Mouse (Mus musculus) T-helper 17 cell (primary cell): ENCODE data around the gene Chrm3.
"Not testable (repeated sequence)": the region's sequence is repeated elsewhere in the genome, so short reads cannot be mapped to it uniquely, and the experiment has no call there.

Experiments
- in situ Hi-C, 2 experiments: fragments of 300-600 bp; cut with MboI, MseI; formaldehyde crosslinking; loops; 1 replicate in 1 of 2; 2 replicates in 1 of 2; pipeline ENCODE4 v1.15.1; 2025; ENCODE audit warnings: high pct_unique_total_duplicates in 2 of 2

The Chrm3 gene

GRCm38 (mm10) chr13:10360777-10361176 is at the start of gene Chrm3:
Gene Chrm3 (minus strand): TSS chr13:10360847.
- in situ Hi-C loops = no loop called here

GRCm38 (mm10) chr13:10394364-10394763 is 33.7 kb upstream of the Chrm3 start:
- in situ Hi-C loops = no loop called here

GRCm38 (mm10) chr13:10375487-10375886 is 14.8 kb upstream of the Chrm3 start:
- in situ Hi-C loops = not testable (repeated sequence)

- in situ Hi-C loops = no loop called here
Measured at GRCm38 (mm10) chr13:10360199-10360694, 400 bp downstream of the Chrm3 start.

- in situ Hi-C loops = no loop called here
Measured at GRCm38 (mm10) chr13:10359516-10360198, 990 bp downstream of the Chrm3 start.

- in situ Hi-C loops = no loop called here
Measured at GRCm38 (mm10) chr13:10355796-10356195, 4.9 kb downstream of the Chrm3 start.

GRCm38 (mm10) chr13:10354885-10355575 is 5.6 kb downstream of the Chrm3 start:
- in situ Hi-C loops = no loop called here

- in situ Hi-C loops = no loop called here
Measured at GRCm38 (mm10) chr13:10352141-10352540, 8.5 kb downstream of the Chrm3 start.

GRCm38 (mm10) chr13:10344362-10344761 is 16.3 kb downstream of the Chrm3 start:
- in situ Hi-C loops = loop anchor here in 1 of 2 experiments (10.0 kb wide), 1 partner anchor 470 kb away; no protein-coding TSS in a partner anchor

GRCm38 (mm10) chr13:10335558-10335957 is 25.1 kb downstream of the Chrm3 start:
- in situ Hi-C loops = no loop called here

- in situ Hi-C loops = no loop called here
Measured at GRCm38 (mm10) chr13:10332762-10333161, 27.9 kb downstream of the Chrm3 start.

GRCm38 (mm10) chr13:10309811-10310210 is 50.8 kb downstream of the Chrm3 start:
- in situ Hi-C loops = no loop called here

GRCm38 (mm10) chr13:10295160-10295559 is 65.5 kb downstream of the Chrm3 start:
- in situ Hi-C loops = no loop called here

GRCm38 (mm10) chr13:10284331-10284730 is 76.3 kb downstream of the Chrm3 start:
- in situ Hi-C loops = no loop called here

GRCm38 (mm10) chr13:10274907-10275306 is 85.7 kb downstream of the Chrm3 start:
- in situ Hi-C loops = no loop called here

- in situ Hi-C loops = no loop called here
Measured at GRCm38 (mm10) chr13:10263784-10264183, 96.9 kb downstream of the Chrm3 start.

GRCm38 (mm10) chr13:10253049-10253448 is 107.6 kb downstream of the Chrm3 start:
- in situ Hi-C loops = loop anchor here in 1 of 2 experiments (5.0 kb wide), 1 partner anchor 51 kb away; no protein-coding TSS in a partner anchor

GRCm38 (mm10) chr13:10251499-10252179 is 109.0 kb downstream of the Chrm3 start:
- in situ Hi-C loops = loop anchor here in 1 of 2 experiments (5.0 kb wide), 1 partner anchor 49 kb away; no protein-coding TSS in a partner anchor

GRCm38 (mm10) chr13:10244243-10244998 is 116.2 kb downstream of the Chrm3 start:
- in situ Hi-C loops = loop anchor here in 1 of 2 experiments (10.0 kb wide), 1 partner anchor 1190 kb away; no protein-coding TSS in a partner anchor

GRCm38 (mm10) chr13:10240238-10240637 is 120.4 kb downstream of the Chrm3 start:
- in situ Hi-C loops = loop anchor here in 1 of 2 experiments (10.0 kb wide), 1 partner anchor 1185 kb away; no protein-coding TSS in a partner anchor

GRCm38 (mm10) chr13:10239825-10240224 is 120.8 kb downstream of the Chrm3 start:
- in situ Hi-C loops = loop anchor here in 1 of 2 experiments (10.0 kb wide), 1 partner anchor 1185 kb away; no protein-coding TSS in a partner anchor
